Mouse (Mus musculus) ES-E14 (cell line): ENCODE data around the gene Tmem175. TPM values are rescaled to one million over a fixed set of nuclear protein-coding genes. Genes with fewer than 3 reads are reported as not detected.

Experiments
- DNase-seq: peaks from one replicate; pipeline ENCODE4 v3.0.0-alpha.2; 2013; ENCODE audit warnings: low read depth, low spot score
- H3K27ac ChIP-seq: 2 replicates; pipeline ENCODE4 v1.5.1; 2012; ENCODE audit warnings: low read depth, mild to moderate bottlenecking, low read length, moderate library complexity, mixed read lengths; ENCODE audit not compliant: poor library complexity, insufficient read depth, severe bottlenecking
- H3K36me3 ChIP-seq: 2 replicates; pipeline ENCODE4 v1.6.1; 2012; ENCODE audit warnings: mild to moderate bottlenecking, low read length, moderate library complexity, mixed read lengths; ENCODE audit not compliant: control insufficient read depth, poor library complexity, insufficient read depth, severe bottlenecking
- H3K4me1 ChIP-seq, 2 experiments: fragments of 150-350 bp in 1 of 2; sonication (generic) in 1 of 2; 2 replicates each; pipeline ENCODE4 v1.6.1; 2012; ENCODE audit warnings: low read length in 2 of 2, mild to moderate bottlenecking in 1 of 2, mixed read lengths in 1 of 2; ENCODE audit not compliant: control insufficient read depth in 2 of 2, insufficient read depth in 2 of 2, poor library complexity in 1 of 2
- H3K4me3 ChIP-seq, 2 experiments: fragments of 150-350 bp in 1 of 2; sonication (generic) in 1 of 2; 2 replicates each; pipeline ENCODE4 v1.5.1; 2012; ENCODE audit warnings: low read length in 2 of 2, low read depth in 1 of 2, mild to moderate bottlenecking in 1 of 2, mixed read lengths in 1 of 2; ENCODE audit not compliant: insufficient read depth in 1 of 2, poor library complexity in 1 of 2, severe bottlenecking in 1 of 2
- H3K9ac ChIP-seq: 2 replicates; pipeline ENCODE4 v1.6.1; 2012; ENCODE audit warnings: low read depth, mild to moderate bottlenecking, low read length, mixed read lengths; ENCODE audit not compliant: poor library complexity, insufficient read depth, severe bottlenecking
- H3K9me3 ChIP-seq: fragments of 150-350 bp; sonication (generic); 2 replicates; pipeline ENCODE4 v1.6.1; 2012; ENCODE audit warnings: low read depth, mild to moderate bottlenecking, low read length; ENCODE audit not compliant: control insufficient read depth, insufficient read depth
- CHD2 ChIP-seq: IDR thresholded peaks from 2 replicates; pipeline ENCODE4 v1.6.1; 2014; ENCODE audit warnings: mild to moderate bottlenecking, low read depth, low read length, inconsistent platforms
- HCFC1 ChIP-seq: IDR thresholded peaks from 2 replicates; pipeline ENCODE4 v1.6.1; 2012; ENCODE audit warnings: low read length, inconsistent platforms, borderline replicate concordance; ENCODE audit not compliant: insufficient read depth
- MAFK ChIP-seq: IDR thresholded peaks from 2 replicates; pipeline ENCODE4 v1.6.1; 2014; ENCODE audit warnings: mild to moderate bottlenecking, low read depth, low read length, inconsistent platforms; ENCODE audit not compliant: insufficient read depth
- ZC3H11A ChIP-seq: IDR thresholded peaks from 2 replicates; pipeline ENCODE4 v1.6.1; 2012; ENCODE audit warnings: low read depth, mild to moderate bottlenecking, inconsistent platforms, low read length, borderline replicate concordance
- ZNF384 ChIP-seq: IDR thresholded peaks from 2 replicates; pipeline ENCODE4 v1.6.1; 2012; ENCODE audit warnings: low read depth, low read length, inconsistent platforms
- in situ Hi-C, 2 experiments: fragments of 600-800 bp; cut with MboI; formaldehyde crosslinking; loops; one replicate each; pipeline ENCODE4 v1.15.1; 2025; ENCODE audit warnings: low sequenced_read_pairs in 2 of 2, inconsistent platforms in 1 of 2; ENCODE audit not compliant: unreplicated experiment in 2 of 2
- total RNA-seq: library from RNA; depleted of rRNA; stranded (reverse); fragments of 300-350 nt; gene quantifications from 2 replicates; pipeline ENCODE4 v1.2.3, GENCODE M21; 2012; rRNA removed

Tmem175 gene
- total RNA-seq, 1 experiment, result 14.1 TPM

DNA sequence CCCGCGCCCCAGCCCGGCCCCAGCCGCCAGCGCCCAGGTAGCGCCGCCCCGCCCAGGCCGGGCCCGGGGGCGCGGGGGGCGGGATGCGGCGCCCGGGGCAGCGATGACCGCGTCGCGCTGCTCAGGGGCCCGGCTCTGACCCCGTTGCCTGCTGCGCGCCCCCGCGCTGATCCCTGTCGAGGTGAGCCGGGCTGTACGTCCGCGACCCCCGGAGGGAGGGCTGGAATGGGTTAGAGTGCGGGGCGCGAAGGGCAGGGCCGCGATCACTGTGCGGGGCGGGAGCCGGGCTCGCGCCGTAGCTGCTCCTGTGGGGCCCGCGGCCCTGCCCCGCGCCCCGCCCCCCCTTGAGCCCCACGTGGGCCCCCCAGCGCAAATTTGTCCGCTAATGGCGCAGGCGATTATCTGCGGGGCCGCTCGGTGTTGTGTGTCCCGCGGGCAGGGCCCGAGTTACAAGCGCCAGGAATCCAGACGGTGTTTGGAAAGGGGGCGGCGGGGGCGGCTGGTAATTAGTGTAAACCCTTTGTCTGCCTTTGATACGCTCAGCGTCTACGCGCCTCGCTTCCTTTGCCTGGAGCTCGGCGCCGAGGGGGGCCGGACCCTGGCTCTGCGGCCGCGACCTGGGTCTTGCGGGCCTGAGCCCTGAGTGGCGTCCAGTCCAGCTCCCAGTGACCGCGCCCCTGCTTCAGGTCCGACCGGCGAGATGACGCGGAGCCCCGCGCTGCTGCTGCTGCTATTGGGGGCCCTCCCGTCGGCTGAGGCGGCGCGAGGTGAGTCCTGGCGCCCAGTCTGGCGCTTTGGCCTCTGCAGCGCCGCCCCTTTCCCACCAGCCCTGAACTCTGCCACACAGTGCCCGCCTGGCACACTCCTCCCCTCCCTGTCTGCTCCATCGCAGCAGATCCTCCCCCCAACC, 65.0 kb downstream of the Tmem175 start:
- peak overlapping the region; percentile 87 for H3K9ac ChIP-seq
- H3K4me1 ChIP-seq, result peaks cover 0 to 4% of the 10 kb centered on the region in 2 experiments; a peak in 1 of 4 replicates
- H3K9me3 ChIP-seq, result no peaks in the 10 kb centered on the region
- DNase-seq, result no peak
- in situ Hi-C loops, result no loop called here
- H3K36me3 ChIP-seq, result no peaks in the 10 kb centered on the region
- TF ChIP-seq ZC3H11A (no peak), CHD2 (no peak), HCFC1 (no peak), MAFK (no peak), ZNF384 (no peak)
- peak overlapping the region; percentile 66 to 93 for H3K4me3 ChIP-seq
- no peak overlapping the region for H3K27ac ChIP-seq

DNA sequence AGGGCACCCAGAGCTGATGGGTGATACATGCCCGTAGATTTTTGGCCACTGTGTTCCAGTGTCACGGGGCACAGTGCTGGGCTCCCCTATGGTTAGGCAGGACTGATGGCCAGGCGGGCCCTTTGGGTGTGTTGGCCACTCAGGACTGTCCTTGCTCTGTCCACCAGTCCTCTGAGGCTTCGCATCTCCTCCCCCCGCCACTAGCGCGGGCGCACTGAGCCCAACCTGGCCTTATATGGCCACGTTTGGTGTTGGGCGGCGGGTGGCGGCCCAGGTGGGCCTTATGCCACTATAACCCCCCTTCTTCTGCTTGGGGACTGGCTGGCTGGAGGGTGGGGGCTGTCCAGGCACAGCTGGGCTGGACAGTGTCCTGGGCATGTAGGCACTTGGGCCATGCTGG, 66.3 kb downstream of the Tmem175 start:
- Histone ChIP-seq H3K36me3 (no peaks in the 10 kb centered on the region), H3K4me3 (peak overlapping the region; percentile 17 to 44; a peak in 1 of 4 replicates), H3K9me3 (no peaks in the 10 kb centered on the region), H3K4me1 (peaks cover 0 to 4% of the 10 kb centered on the region in 2 experiments; a peak in 1 of 4 replicates), H3K27ac (no peak overlapping the region), H3K9ac (no peak overlapping the region)
- DNase-seq, result no peak
- no peak for TF ChIP-seq MAFK
- no peak for TF ChIP-seq CHD2
- TF ChIP-seq ZNF384, result no peak
- no peak for TF ChIP-seq HCFC1
- TF ChIP-seq ZC3H11A, result no peak
- in situ Hi-C loops, result no loop called here

DNA sequence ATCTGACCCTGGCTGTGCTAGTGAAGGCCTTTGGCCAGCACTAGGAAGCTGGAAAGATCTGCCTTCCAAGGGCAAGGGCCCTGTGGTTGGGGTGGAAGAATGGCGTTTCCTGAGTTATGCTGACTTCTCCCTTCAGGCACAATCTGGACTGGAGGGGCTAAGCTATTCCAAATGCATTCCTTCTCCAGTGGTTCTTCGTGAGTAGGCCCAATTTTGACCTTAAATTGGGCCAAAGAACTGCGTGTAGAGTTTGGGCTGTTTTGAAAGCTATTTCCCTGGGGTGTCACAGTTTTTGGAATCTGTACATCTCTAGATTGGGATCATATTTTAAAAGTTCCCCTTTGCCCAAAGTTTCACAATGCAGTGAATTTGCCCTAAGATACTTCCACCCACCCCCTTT, 67.0 kb downstream of the Tmem175 start:
- Histone ChIP-seq H3K27ac (no peak overlapping the region), H3K9ac (no peak overlapping the region)

DNA sequence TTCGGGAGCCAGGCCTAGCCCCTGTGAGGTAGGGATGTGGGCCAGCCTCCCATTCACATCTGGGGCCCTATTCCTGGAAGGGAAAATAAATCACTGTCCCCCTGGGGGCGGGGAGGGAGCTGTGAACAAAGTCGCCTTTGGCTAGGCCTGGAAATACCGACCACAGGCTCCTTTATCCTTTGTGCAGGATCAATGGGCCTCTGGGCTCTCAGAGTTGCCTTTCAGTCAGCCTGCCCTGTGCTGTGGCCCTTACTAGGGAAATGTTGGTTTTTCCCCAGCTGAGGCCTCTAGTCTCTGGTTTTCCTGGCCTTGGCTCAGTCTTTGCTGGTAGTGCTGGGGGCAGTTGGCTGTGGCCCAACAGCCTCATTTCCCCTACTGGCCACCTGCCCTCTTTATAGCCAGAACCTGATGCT, 67.8 kb downstream of the Tmem175 start:
- TF ChIP-seq ZNF384, result no peak
- TF ChIP-seq HCFC1, result no peak
- no peak for TF ChIP-seq ZC3H11A
- DNase-seq, result no peak
- peaks cover 0 to 2% of the 10 kb centered on the region in 2 experiments; a peak in 1 of 4 replicates for H3K4me1 ChIP-seq
- no peaks in the 10 kb centered on the region for H3K36me3 ChIP-seq
- no peak overlapping the region for H3K27ac ChIP-seq
- in situ Hi-C loops, result no loop called here
- no peak overlapping the region for H3K4me3 ChIP-seq
- H3K9ac ChIP-seq, result no peak overlapping the region
- no peaks in the 10 kb centered on the region for H3K9me3 ChIP-seq

More for the DNA sequence above, 67.0 kb downstream of the Tmem175 start:
- no peak for TF ChIP-seq MAFK
- no peak for TF ChIP-seq ZC3H11A
- no peak for TF ChIP-seq HCFC1
- TF ChIP-seq CHD2, result no peak
- no peak for TF ChIP-seq ZNF384
- Histone ChIP-seq H3K4me3 (no peak overlapping the region), H3K36me3 (no peaks in the 10 kb centered on the region), H3K9me3 (no peaks in the 10 kb centered on the region), H3K4me1 (peaks cover 0 to 4% of the 10 kb centered on the region in 2 experiments; a peak in 1 of 4 replicates)
- DNase-seq, result no peak
- in situ Hi-C loops, result no loop called here

Other genes with a start within 250 kb of the Tmem175 start
- 0.04 and 0.16 TPM in 2 replicates for gene Pde6b, start 241.4 kb upstream of the Tmem175 start, total RNA-seq
- 510 and 685 TPM in 2 replicates for gene Atp5k, start 195.3 kb upstream of the Tmem175 start, total RNA-seq
- gene Mfsd7a, start 180.9 kb upstream of the Tmem175 start, total RNA-seq, result 0.36 and 0.79 TPM in 2 replicates
- 29.1 and 29.6 TPM in 2 replicates for gene Pcgf3, start 168.5 kb upstream of the Tmem175 start, total RNA-seq
- gene Cplx1, start 79.7 kb upstream of the Tmem175 start, total RNA-seq, result 0.58 and 0.85 TPM in 2 replicates
- 44.8 and 49.1 TPM in 2 replicates for gene Gak, start within 50 bp of the Tmem175 start, total RNA-seq
- 3.7 and 5.2 TPM in 2 replicates for gene Idua, start 30.6 kb downstream of the Tmem175 start, total RNA-seq
- gene Dgkq, start 39.9 kb downstream of the Tmem175 start, total RNA-seq, result 25.5 and 47.5 TPM in 2 replicates
- gene Slc26a1, start 45.8 kb downstream of the Tmem175 start, total RNA-seq, result 0.26 and 0.27 TPM in 2 replicates
- 15.5 and 18.9 TPM in 2 replicates for gene Fgfrl1, start 62.6 kb downstream of the Tmem175 start, total RNA-seq
- gene Rnf212, start 145.2 kb downstream of the Tmem175 start, total RNA-seq, result 0.31 TPM in 1 of 2 replicates, not detected in the other
- not detected in 2 replicates for gene Tmed11, start 165.6 kb downstream of the Tmem175 start, total RNA-seq
- not detected in 2 replicates for gene Vmn2r8, start 179.1 kb downstream of the Tmem175 start, total RNA-seq
- not detected in 2 replicates for gene Vmn2r9, start 222.8 kb downstream of the Tmem175 start, total RNA-seq